Mouse (Mus musculus) adrenal gland, postnatal 25 days (tissue): Measurements from ENCODE around the gene Pprc1. TPM values are rescaled to one million over a fixed set of nuclear protein-coding genes. Genes with fewer than 3 reads are reported as not detected.

Experiments
- DNase-seq: peaks from one replicate; pipeline ENCODE4 v3.0.0; 2021; ENCODE audit warnings: mixed read lengths
- total RNA-seq: library from RNA; stranded (reverse); gene quantifications from 2 replicates; pipeline ENCODE4 v1.2.3, GENCODE M21; 2021

The Pprc1 gene
- total RNA-seq, 1 experiment from 2014 or later, result 25.7 TPM

DNA sequence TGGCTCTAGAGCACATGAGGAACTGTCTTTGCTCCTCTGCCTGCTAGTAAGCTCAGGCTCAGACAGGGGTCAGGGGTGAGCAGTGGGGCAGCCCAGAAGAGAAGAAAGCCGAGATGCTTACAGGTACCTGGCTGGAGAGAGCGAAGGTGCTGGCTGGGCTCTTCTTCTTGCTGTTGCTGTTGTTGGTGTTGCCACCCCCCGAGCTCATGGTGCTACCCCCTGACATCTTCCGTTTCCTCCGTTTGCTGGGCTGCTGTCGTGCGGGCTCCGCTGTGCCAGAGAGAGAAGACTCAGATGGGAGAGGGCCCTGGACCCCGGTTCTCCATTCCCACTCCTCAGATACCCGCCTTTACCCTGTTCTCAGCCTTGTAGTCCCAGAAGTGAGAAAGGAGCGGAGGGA, 10.8 kb upstream of the Pprc1 start:
- no peak for DNase-seq

DNA sequence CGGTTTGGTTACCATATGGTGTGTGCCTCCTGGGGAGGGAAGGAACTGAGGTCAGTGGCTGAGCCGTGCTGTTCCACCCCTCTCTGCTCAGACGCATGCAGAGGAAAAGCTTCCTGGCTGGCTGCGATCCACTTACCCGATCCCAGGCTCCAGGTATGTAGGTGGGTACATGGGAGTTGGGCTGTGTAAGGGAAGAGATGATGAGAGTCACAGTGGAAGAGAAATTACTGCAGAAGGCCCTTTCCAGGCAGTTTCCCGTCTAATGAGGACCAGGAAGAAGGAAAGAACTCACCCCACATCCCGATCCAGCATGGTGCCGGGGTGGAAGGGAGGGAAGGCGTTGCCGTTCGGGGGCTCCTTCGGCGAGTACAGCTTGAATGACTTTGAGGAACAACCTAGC, 8.7 kb upstream of the Pprc1 start:
- no peak for DNase-seq

DNA sequence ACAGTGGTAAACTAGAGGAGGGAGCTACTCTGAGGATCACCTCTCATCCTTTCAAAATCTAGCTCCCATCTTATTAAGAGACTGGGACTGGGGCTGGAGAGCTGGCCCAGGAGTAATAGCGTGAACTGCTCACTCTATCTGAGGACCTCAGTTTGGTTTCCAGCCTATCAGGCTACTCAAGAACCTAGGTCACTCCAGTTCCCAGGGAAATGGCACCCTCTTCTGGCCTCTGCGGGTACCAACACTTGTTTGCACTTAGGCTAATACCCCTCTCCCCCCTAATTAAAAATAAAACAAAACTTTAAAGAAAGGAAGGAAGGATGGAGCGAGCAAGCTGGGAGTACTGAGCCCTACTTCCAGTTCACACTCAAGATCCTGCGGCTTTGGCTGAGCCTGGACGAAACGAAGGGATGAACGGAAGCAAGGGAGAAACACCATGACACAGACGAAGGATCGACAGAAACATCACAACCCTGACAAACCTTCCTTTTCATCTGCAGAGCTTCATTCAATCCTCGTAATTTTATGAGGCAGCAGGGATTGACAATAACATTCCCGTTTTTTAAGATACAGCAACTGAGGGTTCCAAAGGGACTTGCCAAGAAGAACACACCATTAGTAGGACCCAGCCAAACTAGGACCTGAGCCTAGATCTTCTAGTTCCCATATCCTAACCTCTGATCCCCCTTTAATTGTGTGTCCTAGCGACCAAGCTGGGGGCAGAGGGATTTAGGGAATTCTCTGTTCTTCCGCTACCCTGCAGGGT, 8.0 kb upstream of the Pprc1 start:
- DNase-seq, result no peak

DNA sequence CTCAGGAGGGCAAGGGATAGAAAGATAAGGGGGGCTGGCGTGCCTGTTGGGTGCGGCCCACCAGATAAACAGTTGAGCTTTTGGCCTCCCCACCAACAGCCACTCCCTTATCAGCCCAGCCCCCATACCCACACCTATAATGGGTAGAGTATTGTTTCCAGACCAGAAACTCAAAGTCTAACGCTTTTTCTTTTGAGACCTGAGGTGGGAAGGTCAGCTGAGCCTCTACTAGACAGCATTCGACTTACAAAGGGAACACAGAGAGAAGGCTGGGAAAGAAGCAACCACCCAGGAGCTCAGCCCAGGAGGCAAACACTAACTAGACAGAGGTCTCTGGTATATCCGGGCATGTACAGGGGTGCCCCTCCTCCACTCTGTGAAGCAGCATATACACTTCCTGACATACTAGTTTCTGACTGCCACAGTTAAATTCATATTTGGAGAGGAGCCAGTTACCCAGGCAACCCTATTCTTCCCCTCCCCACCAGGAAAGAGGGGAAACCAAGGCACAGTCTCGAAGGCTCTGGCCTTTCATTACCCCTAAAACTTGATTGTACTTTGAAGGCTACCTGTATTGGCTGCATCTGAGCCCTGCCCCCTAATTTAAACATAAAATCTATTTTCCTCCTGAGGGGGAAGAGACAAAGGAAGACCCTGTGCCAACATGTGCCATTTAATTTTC, 7.3 kb upstream of the Pprc1 start:
- DNase-seq, result no peak

DNA sequence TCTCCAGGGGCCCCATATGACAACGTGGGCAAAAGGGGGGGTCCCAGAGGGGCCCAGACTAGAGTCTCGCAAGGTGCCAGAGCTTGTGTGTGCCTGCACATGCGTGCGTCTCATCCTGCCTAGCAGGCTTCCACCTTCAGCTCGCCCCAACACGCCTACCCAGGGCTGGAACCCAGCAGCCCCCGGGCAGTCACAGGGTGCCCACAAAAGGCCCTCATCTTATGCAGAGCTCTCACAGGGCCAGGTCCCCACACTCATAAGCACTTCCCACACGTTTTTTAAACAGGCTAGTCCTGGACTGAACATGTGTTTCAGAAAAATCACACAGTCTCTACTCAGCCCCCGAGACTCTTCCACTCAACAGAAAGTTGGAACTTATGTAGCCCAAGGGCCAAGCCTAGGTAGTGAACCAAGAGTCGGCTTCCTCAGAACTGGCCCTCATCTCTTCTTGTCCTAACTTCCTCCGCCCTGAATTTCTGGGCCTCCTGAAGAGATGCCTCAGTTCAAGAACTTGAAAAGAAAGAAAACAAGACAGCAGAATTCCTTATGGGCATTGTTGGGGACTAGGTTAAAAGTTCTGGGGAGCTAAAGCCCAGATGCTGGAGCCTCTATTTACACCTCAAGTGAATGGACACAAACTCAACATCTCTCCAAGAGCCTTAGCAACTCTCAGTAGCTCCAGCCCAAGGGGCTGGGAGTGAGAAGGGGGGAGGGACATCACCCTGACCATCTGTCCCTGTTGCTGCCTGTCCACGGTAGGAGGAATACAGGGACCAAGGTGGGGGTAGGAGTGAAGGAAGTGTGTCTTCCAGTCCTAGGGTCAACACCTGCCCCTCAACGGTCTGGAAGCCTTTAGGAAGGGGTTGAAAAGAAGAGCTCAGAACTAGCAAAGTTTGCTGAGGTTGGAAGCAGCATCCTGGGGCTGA, 6.5 kb upstream of the Pprc1 start:
- no peak for DNase-seq

DNA sequence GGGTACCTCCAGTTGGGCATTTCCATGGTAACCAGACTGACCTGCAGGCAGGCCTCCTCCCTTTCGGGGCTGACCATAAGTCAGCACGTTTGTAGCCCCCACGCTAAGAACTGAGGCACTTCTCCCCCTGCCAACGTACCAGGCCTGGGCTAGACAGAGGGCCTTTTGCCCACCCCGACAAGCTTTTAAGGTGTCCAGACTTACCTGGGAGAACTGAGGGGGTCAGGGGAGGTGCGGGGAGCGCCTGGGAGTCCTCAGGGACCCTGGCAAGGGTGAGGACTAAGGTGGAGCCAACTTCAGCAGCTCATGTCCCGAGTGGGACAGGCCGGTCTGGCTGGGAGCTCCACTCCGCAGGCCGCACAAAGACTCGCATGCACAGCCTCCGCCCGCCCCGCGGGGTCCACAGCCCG, 5.8 kb upstream of the Pprc1 start:
- DNase-seq, result peak; percentile 27

DNA sequence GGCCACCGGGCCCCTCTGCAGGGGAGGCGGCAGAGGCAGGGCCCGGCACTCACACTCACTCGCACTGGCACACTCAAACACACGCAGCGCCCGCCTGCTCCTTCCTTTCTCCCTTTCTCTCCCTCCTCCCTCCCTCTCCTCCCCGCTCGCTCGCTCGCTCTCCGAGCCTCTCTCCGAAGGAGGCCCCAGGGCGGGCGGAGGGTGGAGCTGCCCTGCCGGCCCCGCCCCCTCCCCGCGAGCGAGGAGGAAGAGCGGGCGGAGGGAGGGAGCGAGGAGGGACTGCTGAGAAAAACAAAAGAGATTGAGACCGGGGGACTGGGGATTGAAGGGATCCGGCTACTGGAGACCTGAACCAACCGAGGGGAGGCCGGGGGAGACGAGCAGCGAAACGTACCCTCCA, 5.2 kb upstream of the Pprc1 start:
- peak; percentile 93 for DNase-seq

DNA sequence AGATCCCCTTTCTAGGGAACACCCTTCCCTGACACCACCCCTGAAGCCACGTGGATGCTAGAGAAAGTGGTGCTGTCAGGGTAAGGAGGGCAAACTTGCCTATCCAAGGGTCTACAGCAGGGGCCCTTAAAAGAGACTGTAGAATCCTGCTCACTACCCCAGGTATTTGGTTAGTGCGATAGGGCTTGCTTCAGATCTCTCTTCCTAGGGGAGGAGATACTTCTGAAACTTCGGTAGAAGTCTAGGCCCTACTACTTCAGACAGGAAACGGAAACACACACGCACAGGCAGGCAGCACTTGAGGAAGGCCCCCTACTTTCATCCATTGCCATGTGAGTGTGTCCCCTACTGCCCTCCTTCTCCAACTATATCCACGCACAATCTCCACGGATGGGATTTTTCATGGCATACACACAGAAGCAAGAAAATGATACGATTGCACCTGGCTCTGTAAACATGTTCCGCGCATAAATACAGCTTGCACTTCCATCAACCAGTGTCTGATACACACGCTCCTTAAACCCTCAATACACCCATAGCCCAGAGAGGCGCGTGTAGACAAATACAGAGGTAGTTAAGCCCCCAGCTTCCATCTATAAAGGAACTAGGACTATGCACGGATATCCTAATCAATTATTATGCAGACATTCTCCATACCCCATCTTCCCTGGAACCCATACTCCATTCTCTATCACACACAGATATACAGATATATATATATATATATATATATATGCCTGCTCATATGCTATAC, 4.4 kb upstream of the Pprc1 start:
- DNase-seq, result no peak

DNA sequence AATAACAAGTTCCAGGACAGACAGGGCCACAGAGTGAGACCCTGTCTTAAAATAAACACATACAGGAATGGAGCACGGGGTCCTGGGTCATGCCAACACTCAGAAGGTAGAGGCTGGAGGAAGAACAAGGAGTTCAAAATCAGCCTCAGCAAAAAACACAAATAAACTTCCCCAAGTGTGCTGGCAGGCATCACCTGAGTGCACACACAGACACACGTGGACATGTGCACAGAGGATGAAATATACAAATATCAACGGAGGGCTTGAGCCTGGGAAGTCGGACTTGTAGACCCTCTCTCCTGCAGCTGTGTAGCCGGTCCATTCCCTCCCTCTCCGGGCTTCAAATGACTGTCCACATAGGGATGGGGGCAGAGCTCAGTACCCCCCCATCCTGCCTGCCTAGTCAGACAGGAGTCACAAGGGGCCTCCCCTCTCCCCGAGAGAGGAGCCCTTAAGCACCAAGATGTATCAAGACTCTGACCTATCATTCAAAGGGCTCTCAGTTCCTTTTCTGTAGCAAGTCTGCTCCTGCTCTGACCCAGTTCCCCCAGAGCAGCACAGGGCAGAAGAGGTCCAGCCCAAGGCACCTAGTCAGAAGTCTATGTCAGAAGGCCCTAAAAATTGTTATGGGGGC, 3.3 kb upstream of the Pprc1 start:
- DNase-seq, result no peak

DNA sequence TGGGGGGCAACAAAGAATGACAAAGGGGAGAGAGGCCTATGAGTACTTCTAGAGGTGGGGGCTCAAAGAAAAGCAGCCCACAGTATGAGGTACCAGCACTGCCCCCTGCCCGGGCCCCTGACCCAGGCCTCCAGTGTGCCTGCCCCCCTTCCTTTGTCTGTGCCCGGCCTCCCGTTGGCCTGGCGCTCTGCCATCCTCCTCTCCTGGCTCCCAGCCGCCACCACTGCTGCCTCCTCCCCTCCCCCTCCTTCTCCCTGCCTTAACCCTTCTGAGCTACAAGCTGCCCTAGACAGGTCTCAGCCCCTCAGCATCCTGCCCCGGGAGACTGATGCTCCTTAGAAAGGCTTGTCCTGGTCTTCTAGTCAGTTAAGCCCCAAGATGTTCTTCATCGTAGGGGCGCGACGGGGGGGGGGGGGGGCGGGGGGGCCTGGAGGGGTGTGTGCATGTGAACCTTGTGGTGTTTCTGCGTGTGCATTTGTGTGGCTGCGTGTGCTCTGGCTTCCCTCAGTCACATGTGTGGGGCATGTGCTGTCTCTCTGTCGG, 2.7 kb upstream of the Pprc1 start:
- DNase-seq, result peak; percentile 91

DNA sequence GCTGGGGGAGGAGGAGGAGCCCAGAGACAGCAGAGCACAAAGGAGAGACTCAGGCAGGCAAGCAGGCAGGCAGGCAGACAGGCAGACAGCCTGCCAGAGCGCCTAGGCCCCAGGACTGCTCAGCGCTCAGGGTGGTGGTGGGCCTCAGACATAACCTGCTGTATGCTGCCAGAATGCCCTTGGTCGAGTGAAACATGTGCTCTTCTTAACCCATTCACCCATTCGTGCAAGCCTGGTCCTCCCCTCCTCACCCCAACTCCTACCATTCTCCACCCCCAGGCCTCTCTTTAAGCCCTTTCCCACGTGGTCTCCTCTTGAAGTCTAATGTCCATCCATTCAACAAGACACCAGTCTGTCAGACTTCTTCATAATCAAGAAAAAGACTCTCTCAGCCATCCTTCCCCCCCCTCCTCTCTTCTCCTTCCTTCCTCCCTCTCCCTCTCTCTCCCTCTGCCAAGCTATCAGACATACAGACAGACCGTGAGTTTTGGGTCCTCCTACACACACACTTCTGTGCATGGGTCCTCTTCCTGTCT, 2.1 kb upstream of the Pprc1 start:
- DNase-seq, result peak; percentile 34

DNA sequence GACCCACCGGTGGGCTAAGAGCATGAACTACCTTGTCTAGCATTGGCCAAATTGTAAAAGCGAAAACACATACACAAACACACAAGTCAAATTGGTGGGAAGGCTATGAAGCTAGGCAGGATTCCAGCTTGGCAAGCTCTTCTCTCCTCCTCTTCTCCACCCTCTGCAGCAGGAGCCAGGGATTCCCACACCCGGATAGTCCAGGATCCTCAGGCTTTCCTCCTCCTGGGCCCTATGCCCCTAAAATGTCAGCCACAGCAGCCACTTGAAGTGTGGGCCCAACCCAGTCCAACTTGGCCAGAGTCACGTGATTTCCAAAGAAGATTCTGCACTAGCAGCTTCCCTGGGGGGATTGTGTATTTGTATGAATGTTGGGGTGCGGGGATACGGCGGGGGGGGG, 1.3 kb upstream of the Pprc1 start:
- DNase-seq, result no peak

DNA sequence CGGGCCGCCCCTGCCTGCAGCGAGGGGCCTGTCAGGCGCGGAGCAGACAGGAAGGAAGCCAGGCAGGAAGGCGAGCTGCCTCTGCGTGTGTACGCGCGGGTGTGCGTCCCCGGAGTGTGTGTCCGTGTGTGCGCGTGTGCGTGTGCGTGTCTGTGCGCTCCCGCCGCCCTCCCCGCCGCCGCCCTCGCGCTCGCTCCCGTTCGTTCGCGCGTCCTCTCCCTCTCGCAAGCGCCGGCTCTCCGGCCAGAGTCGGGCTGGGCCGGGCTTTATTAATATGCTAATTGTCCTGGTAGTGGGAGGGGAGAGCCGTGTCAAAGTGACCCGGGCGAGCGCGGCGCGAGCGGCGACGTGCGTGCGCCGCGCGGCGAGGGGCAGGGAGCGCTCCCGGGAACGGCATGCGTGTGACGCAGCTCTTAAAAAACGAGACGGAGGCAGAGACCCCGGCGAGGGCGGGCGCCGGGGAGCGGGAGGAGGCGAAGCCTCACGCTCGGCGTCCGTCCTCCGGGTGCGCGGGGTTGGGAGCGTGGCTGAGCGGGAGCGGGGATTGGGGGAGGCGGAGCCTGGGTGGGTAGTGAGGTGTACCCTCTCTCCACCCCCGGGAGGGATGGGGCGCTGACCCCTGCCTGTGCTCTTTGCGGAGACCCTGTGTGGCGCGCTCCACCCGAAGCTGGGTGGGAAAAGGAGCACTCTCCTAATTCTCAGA, 458 bp downstream of the Pprc1 start, which contains the start of gene Ldb1:
Ldb1 (minus strand) TSS at position 222 of the 703 bp plus-strand sequence.
- DNase-seq, result peak; percentile 87

DNA sequence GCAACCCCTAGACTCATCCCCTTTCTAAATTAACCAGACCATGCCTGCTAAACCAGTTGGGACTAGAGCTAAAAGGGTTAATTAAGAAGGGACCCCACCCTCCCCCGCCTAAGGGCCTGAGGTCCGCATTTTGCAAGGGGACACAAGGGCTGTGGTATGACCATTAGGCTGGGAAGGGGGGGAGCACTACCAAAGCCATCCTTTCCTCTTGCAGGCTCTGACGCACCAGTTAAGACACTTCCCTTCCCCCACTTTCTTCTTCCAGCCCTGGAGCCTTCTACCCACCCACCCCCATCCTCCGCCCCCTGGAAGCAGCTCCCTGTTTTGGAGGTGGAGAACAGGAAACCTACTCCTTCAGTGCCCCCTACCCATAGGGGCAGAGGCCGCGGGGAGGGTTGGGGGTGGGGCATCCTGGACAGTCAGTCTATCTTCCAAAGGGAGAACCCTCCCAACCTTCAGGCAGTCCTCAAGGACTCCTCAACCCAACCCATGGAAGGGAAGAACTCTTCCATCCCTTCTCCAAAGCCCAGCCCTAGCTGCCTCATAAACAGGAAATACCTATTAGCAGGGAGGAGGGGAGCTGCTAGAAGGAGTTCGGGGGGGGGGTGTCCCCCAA, 1.1 kb downstream of the Pprc1 start:
- peak; percentile 37 for DNase-seq

DNA sequence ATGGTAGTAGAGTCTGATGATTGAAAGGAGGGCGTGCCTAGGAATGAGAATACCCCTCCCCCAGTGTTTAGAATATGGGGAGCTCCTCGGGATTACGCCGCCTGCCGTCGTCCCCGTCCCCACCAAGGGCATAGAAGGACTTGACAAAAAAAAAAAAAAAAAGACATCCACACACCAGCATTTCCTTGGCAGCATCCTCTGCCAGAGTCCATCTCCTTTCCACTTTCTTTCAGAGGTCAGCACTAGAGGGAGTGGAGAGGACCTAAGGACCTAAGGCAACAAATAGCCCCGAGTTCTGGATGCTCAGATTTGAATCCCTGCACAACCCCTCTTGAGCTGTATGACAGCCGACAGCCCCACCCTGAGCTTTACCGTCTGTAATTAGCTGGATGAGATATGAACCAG, 1.9 kb downstream of the Pprc1 start:
- DNase-seq, result no peak

DNA sequence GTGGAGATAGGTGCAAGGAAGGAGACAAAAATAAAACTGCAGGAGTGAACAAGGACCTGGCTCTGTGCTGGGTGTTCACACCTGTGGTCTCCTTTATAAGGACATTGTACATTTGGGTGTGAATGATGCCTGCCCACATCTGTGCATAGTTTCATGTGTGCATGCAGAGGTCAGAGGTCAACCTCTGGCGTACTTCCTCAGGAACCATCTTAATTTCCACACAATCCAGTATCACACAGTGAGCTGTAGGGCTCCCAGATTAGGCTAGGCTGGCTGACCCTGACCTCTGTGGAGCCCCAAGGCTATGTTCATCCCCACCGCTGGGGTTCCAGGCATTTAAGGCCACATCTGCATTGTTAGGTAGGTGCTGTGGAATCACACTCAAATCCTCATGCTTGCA, 2.7 kb downstream of the Pprc1 start:
- no peak for DNase-seq

DNA sequence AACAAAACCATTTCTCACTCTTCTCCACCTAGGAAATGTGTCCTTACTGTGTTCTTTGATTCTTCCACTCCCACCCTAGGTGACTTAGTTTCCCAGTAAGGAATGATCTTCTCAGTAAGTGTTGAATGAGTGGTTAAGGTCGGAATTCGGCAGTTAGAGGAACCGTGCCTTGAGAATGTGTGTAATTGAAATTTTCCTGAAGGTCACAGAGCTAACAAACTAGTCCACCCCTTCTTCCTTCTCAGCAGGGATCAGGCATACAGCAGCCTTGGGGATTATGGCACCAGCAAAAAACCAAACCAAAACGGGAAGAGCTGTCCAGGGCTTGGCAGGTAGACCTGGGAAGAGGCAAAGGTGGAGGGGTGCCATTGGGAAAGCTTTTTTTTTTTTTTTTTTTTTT, 4.4 kb downstream of the Pprc1 start:
- no peak for DNase-seq

DNA sequence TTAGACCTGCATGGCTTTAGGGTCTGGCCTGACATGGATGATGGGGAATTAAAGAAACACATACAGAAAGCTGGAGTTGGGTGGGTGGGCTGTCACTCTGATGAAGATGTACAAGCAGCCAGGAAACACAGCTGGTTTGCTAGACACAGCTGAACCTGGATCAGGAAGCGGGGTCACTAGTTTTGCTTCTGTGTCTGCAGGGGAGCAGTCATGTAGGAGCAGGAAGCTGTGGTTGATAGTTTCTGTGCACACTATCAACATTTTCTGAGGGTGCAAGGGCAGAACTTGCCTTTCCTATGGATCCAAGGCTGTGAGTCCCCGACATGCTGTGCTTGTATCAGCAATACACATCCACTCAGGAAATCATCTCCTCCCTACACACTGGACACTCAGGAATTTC, 5.8 kb downstream of the Pprc1 start:
- DNase-seq, result no peak

DNA sequence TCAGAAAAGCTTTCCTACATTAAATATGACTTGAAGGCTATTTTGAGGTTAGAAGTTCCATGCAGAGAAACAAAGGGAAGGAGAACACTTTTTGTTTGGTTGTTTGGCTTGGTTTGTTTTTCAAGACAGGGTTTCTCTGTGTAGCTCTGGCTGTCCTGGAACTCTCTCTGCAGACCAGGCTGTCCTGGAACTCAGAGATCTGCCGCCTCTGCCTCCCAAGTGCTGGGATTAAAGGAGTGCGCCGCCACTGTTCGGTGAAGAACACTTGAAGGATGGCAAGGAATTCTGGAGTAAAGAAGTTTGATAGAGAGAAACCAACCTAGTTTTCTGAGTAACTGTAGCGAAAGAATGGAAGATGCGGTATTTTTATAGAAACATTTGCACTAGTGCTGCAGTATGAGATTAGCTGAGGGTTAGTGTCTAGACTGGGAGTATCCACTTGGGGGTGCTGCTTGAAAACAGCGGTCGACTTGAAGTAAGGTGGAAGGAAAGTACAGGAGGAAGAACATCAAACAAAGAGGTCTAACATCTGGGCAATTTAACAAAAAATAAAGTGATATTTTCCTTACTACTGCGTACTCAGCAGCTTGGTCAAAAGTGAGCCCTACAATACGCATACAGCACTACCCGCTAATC, 11.2 kb downstream of the Pprc1 start:
- DNase-seq, result no peak
